In genomic region chr5:30944344-30944743, GRCm38 (mm10) we compare ENCODE assay signal across 12 mouse cellular contexts. TPM values are rescaled to one million over a fixed set of nuclear protein-coding genes. Genes with fewer than 3 reads are reported as not detected.
DNase-seq lines count a peak whose midpoint lies in the region; ATAC-seq lines count a peak whose summit lies in the region.
"Had no signal": no experiment of that assay in that cellular context is flagged by ENCODE, and none has a peak within 500 bp of the region (broad histone marks: within the 10 kb centered on the region; RNA-seq: fewer than 3 reads in every experiment).

No protein-coding gene starts in this region.

- no peaks in the 10 kb centered on the region for H3K9me3 ChIP-seq in hindbrain, embryonic 13.5 days
- no peaks in the 10 kb centered on the region for H3K9me3 ChIP-seq in hindbrain, embryonic 10.5 days
- H3K9me3 ChIP-seq in neural tube, embryonic 12.5 days: no peaks in the 10 kb centered on the region
- no peaks in the 10 kb centered on the region for H3K9me3 ChIP-seq in midbrain, embryonic 10.5 days (replicated peaks)

- peaks cover 8% of the 10 kb centered on the region for H3K27me3 ChIP-seq in hindbrain, embryonic 13.5 days
- peaks cover 30% of the 10 kb centered on the region for H3K27me3 ChIP-seq in hindbrain, embryonic 10.5 days (ENCODE audit: insufficient read depth, poor library complexity, severe bottlenecking)
- no peaks in the 10 kb centered on the region for H3K27me3 ChIP-seq in neural tube, embryonic 12.5 days (replicated peaks)
- peaks cover 51% of the 10 kb centered on the region for H3K27me3 ChIP-seq in midbrain, embryonic 10.5 days (ENCODE audit: low read depth, poor library complexity, severe bottlenecking)

- H3K4me3 ChIP-seq in hindbrain, embryonic 13.5 days: peak overlapping the region; percentile 56
- H3K4me3 ChIP-seq in hindbrain, embryonic 10.5 days: no peak overlapping the region
- no peak overlapping the region; the same call in 1 of the 2 replicates for H3K4me3 ChIP-seq in neural tube, embryonic 12.5 days
- 0 out of 2 replicates have a peak overlapping the region, but pooled peaks have one; percentile 64 for H3K4me3 ChIP-seq in midbrain, embryonic 10.5 days

- WGBS in hindbrain, embryonic 13.5 days: 87% methylated on average over 6 of the region's 6 CpGs
- WGBS in hindbrain, embryonic 10.5 days: 92% methylated on average over 6 of the region's 6 CpGs
- 89% methylated on average over 6 of the region's 6 CpGs for whole genome bisulfite sequencing in neural tube, embryonic 12.5 days
- 90% methylated on average over 6 of the region's 6 CpGs for WGBS in midbrain, embryonic 10.5 days

- H3K9ac ChIP-seq in hindbrain, embryonic 13.5 days: peak overlapping the region; percentile 79; the same call in 1 of the 2 replicates
- H3K9ac ChIP-seq in neural tube, embryonic 12.5 days: no peak overlapping the region

- H3K36me3 ChIP-seq in hindbrain, embryonic 13.5 days: no peaks in the 10 kb centered on the region
- H3K36me3 ChIP-seq in hindbrain, embryonic 10.5 days: no peaks in the 10 kb centered on the region
- H3K36me3 ChIP-seq in neural tube, embryonic 12.5 days: no peaks in the 10 kb centered on the region
- no peaks in the 10 kb centered on the region for H3K36me3 ChIP-seq in midbrain, embryonic 10.5 days

- peak overlapping the region; percentile 81 for H3K4me2 ChIP-seq in hindbrain, embryonic 13.5 days
- peak overlapping the region; percentile 95; the same call in 1 of the 2 replicates for H3K4me2 ChIP-seq in neural tube, embryonic 12.5 days (replicated peaks)

- no peak for ATAC-seq in hindbrain, embryonic 13.5 days (ENCODE audit: low FRiP score)
- no peak for ATAC-seq in neural tube, embryonic 12.5 days (ENCODE audit: low FRiP score, low read depth)
- ATAC-seq: CD4-positive, CD25-positive, alpha-beta regulatory T cell, adult 4 months had no signal

- no peak for DNase-seq in hindbrain, embryonic 10.5 days (ENCODE audit: low spot score)
- no peak for DNase-seq in neural tube, embryonic 10.5 days (ENCODE audit: extremely low spot score, low spot score)
- DNase-seq in midbrain, embryonic 10.5 days (ENCODE audit: low spot score): no peak
- DNase-seq in urinary bladder, adult 2 months (ENCODE audit: low spot score): no peak
- DNase-seq in spleen, adult 18-20 months: no peak
- DNase-seq: adrenal gland, adult 2 months; lung, postnatal 36 days had no signal

- peaks cover 17% of the 10 kb centered on the region for H3K4me1 ChIP-seq in hindbrain, embryonic 13.5 days (replicated peaks)
- peaks cover 14% of the 10 kb centered on the region for H3K4me1 ChIP-seq in hindbrain, embryonic 10.5 days (replicated peaks)
- H3K4me1 ChIP-seq in neural tube, embryonic 12.5 days: peaks cover 9% of the 10 kb centered on the region
- peaks cover 20% of the 10 kb centered on the region for H3K4me1 ChIP-seq in midbrain, embryonic 10.5 days

- no peak overlapping the region for H3K27ac ChIP-seq in hindbrain, embryonic 13.5 days
- no peak overlapping the region for H3K27ac ChIP-seq in hindbrain, embryonic 10.5 days
- H3K27ac ChIP-seq in neural tube, embryonic 12.5 days: no peak overlapping the region
- H3K27ac ChIP-seq in midbrain, embryonic 10.5 days (replicated peaks): no peak overlapping the region
- H3K27ac ChIP-seq: stomach, postnatal 0 days had no signal

RNA-seq across cellular contexts. Expression of gene Cgref1, which starts 1.0 kb away (rescaled TPM):
- 30.3 and 34.1 TPM in 2 replicates for polyA plus RNA-seq in hindbrain, embryonic 13.5 days (2015; fragmentation: Nextera tagmentation; extraction: Ambion mirVana)
- polyA plus RNA-seq in hindbrain, embryonic 10.5 days (2016; fragmentation: Nextera tagmentation; extraction: Ambion mirVana): 3.7 and 6.7 TPM in 2 replicates
- 15.9 and 17.7 TPM in 2 replicates for polyA plus RNA-seq in neural tube, embryonic 12.5 days (2016; fragmentation: Nextera tagmentation; extraction: Ambion mirVana)
- polyA plus RNA-seq in midbrain, embryonic 10.5 days (2016; fragmentation: Nextera tagmentation; extraction: Ambion mirVana): 4.9 and 5.8 TPM in 2 replicates
- 14.0 and 15.0 TPM in 2 replicates for polyA plus RNA-seq in urinary bladder, adult 2 months (2012; rRNA removed)
- polyA plus RNA-seq: erythroblast, embryonic 14.5 days had no signal

RNA-seq across cellular contexts. Expression of gene Preb, which starts 15.8 kb away (rescaled TPM):
- 110 and 112 TPM in 2 replicates for polyA plus RNA-seq in hindbrain, embryonic 13.5 days (2015; fragmentation: Nextera tagmentation; extraction: Ambion mirVana)
- polyA plus RNA-seq in hindbrain, embryonic 10.5 days (2016; fragmentation: Nextera tagmentation; extraction: Ambion mirVana): 147 and 152 TPM in 2 replicates
- polyA plus RNA-seq in neural tube, embryonic 12.5 days (2016; fragmentation: Nextera tagmentation; extraction: Ambion mirVana): 128 and 130 TPM in 2 replicates
- polyA plus RNA-seq in midbrain, embryonic 10.5 days (2016; fragmentation: Nextera tagmentation; extraction: Ambion mirVana): 138 and 149 TPM in 2 replicates
- 166 and 214 TPM in 2 replicates for polyA plus RNA-seq in urinary bladder, adult 2 months (2012; rRNA removed)

RNA-seq across cellular contexts. Expression of gene Khk, which starts 23.1 kb away (rescaled TPM):
- 8.7 and 9.1 TPM in 2 replicates for polyA plus RNA-seq in hindbrain, embryonic 13.5 days (2015; fragmentation: Nextera tagmentation; extraction: Ambion mirVana)
- 7.2 and 8.0 TPM in 2 replicates for polyA plus RNA-seq in hindbrain, embryonic 10.5 days (2016; fragmentation: Nextera tagmentation; extraction: Ambion mirVana)
- polyA plus RNA-seq in neural tube, embryonic 12.5 days (2016; fragmentation: Nextera tagmentation; extraction: Ambion mirVana): 6.7 and 8.6 TPM in 2 replicates
- polyA plus RNA-seq in midbrain, embryonic 10.5 days (2016; fragmentation: Nextera tagmentation; extraction: Ambion mirVana): 7.5 and 9.7 TPM in 2 replicates
- polyA plus RNA-seq in urinary bladder, adult 2 months (2012; rRNA removed): 38.4 and 38.9 TPM in 2 replicates

RNA-seq across cellular contexts. Expression of gene Tcf23, which starts 24.1 kb away (rescaled TPM):
- 0.04 TPM in 1 of 2 replicates, not detected in the other for polyA plus RNA-seq in hindbrain, embryonic 13.5 days (2015; fragmentation: Nextera tagmentation; extraction: Ambion mirVana)
- polyA plus RNA-seq in hindbrain, embryonic 10.5 days (2016; fragmentation: Nextera tagmentation; extraction: Ambion mirVana): not detected in 2 replicates
- polyA plus RNA-seq in neural tube, embryonic 12.5 days (2016; fragmentation: Nextera tagmentation; extraction: Ambion mirVana): not detected in 2 replicates
- polyA plus RNA-seq in midbrain, embryonic 10.5 days (2016; fragmentation: Nextera tagmentation; extraction: Ambion mirVana): 0.02 TPM in 1 of 2 replicates, not detected in the other
- polyA plus RNA-seq in urinary bladder, adult 2 months (2012; rRNA removed): 0.50 and 0.66 TPM in 2 replicates
- polyA plus RNA-seq: CD4-positive, CD25-positive, alpha-beta regulatory T cell, adult 4 months; erythroblast, embryonic 14.5 days had no signal

RNA-seq across cellular contexts. Expression of gene Emilin1, which starts 31.1 kb away (rescaled TPM):
- 23.6 and 30.2 TPM in 2 replicates for polyA plus RNA-seq in hindbrain, embryonic 13.5 days (2015; fragmentation: Nextera tagmentation; extraction: Ambion mirVana)
- 85.1 and 87.4 TPM in 2 replicates for polyA plus RNA-seq in hindbrain, embryonic 10.5 days (2016; fragmentation: Nextera tagmentation; extraction: Ambion mirVana)
- polyA plus RNA-seq in neural tube, embryonic 12.5 days (2016; fragmentation: Nextera tagmentation; extraction: Ambion mirVana): 63.7 and 75.3 TPM in 2 replicates
- polyA plus RNA-seq in midbrain, embryonic 10.5 days (2016; fragmentation: Nextera tagmentation; extraction: Ambion mirVana): 61.8 and 67.4 TPM in 2 replicates
- 59.2 and 104 TPM in 2 replicates for polyA plus RNA-seq in urinary bladder, adult 2 months (2012; rRNA removed)

Comparison
In these comparisons a context has a peak if more than half of its experiments do, and no peak if none do; other contexts are left out.
1. H3K4me3 ChIP-seq: peak in hindbrain, embryonic 13.5 days (single experiment) and midbrain, embryonic 10.5 days (single experiment); none in hindbrain, embryonic 10.5 days (single experiment) and neural tube, embryonic 12.5 days (single experiment).